Mouse (Mus musculus) A20 (cell line): ENCODE results near the gene Sirt2.

ENCODE experiments used
- DNase-seq: peaks from one replicate; pipeline ENCODE4 v3.0.0-alpha.2; 2011; ENCODE audit warnings: low read depth, low spot score

The Sirt2 gene

GRCm38 (mm10) chr7:28816201-28816600 is 49.7 kb downstream of the Sirt2 start:
- DNase-seq, result no peak

GRCm38 (mm10) chr7:28816920-28817319 is 50.4 kb downstream of the Sirt2 start:
- DNase-seq, result no peak

- no peak for DNase-seq
These were observed 51.0 kb downstream of the Sirt2 start for GRCm38 (mm10) chr7:28817524-28817923.

DNA sequence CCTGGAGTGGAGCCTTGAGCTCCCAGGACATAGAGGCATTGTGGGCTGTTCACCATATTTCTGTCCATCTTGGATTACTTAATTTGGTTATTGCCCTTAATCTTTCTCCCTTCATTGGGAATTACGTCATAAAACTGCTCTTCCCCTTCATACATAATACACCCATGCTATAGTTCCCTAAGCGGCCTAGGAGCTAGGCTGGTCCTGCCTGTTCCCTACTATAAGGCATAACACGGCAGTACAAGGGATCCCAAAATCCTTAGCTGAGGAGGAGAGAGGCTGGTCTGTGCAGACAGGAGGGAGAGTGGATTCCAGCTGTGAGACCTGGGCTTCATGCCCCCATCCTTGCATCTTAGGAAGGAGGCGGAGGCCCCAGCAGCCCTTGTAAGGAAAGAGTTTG is 51.4 kb downstream of the Sirt2 start:
- no peak for DNase-seq

DNA sequence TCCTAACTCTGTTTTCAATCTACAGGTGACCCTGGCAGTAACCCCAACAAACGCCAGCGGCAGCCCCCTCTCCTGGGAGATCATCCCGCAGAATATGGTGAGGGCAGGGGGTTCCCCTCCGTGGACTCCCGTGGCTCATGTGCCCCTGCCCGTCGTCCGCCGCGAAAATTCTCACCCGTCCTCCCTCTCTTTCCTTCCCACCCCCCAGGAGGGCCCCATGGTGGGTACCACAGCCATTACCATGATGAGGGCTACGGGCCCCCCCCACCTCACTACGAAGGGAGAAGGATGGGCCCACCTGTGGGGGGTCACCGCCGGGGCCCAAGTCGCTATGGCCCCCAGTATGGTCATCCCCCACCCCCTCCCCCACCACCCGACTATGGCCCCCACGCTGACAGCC is 51.9 kb downstream of the Sirt2 start:
- no peak for DNase-seq

DNA sequence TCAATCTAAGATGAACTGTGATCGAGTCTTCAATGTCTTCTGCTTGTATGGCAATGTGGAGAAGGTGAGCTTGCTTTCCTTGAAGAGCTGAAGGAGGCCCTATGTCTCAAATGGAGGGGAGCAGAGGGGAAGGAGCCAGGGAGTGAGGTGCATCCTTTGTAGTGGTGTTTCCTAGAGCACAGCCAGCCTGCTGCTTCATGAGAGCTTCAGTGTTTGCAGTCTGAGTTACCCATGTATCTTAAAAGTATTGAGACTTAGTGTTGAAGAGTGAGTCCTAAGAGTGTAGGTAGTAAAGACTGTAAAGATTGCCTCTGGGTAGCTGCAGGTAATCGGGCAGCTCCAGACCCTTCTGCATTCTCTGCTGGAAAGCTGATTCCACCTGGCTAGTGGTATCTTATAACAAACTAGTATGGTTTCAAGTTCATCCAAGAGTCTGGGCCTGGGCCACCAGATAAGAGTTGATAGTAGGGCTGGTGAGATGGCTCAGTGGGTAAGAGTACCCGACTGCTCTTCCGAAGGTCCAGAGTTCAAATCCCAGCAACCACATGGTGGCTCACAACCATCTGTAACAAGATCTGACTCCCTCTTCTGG is 52.4 kb downstream of the Sirt2 start:
- DNase-seq, result no peak

GRCm38 (mm10) chr7:28819571-28819970 is 53.0 kb downstream of the Sirt2 start:
- no peak for DNase-seq

DNA sequence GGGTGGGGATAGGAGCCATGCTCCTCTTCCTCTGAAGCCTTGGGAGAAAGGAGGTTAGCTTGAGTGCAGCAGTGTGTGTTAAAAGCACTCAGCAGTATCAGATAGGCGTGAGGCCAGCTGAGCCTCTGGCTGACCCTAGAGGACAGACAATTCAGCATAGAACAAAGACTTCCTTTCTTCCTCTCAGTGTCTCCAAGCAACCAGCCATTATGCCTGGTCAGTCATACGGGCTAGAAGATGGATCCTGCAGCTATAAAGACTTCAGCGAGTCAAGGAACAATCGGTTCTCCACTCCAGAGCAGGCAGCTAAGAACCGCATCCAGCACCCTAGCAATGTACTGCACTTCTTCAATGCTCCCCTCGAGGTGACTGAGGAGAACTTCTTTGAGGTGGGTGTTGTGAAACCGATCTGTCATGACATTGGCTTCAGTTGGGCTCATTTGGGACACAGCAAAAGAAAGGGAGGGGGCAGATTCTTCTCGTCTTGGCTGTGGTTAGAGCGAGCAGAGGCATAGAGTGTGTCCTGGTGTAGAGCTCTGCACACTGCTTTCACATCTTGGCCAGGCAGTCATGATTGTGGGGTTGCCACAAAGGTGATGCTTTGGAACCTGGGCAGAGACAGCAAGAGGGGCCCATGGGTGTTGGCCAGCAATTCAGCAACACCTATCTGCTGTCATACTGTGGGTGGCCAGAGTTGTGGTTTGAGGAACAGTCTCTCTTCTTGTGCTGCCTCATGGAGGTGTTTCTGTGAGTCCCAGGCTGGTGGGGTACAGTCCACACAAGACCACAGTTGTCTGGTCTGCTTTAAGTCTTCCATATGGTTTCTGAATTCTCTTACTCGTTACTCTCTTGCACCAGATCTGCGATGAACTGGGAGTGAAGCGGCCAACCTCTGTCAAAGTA is 54.1 kb downstream of the Sirt2 start:
- DNase-seq, result no peak

GRCm38 (mm10) chr7:28821261-28821831 is 54.8 kb downstream of the Sirt2 start:
- no peak for DNase-seq

DNA sequence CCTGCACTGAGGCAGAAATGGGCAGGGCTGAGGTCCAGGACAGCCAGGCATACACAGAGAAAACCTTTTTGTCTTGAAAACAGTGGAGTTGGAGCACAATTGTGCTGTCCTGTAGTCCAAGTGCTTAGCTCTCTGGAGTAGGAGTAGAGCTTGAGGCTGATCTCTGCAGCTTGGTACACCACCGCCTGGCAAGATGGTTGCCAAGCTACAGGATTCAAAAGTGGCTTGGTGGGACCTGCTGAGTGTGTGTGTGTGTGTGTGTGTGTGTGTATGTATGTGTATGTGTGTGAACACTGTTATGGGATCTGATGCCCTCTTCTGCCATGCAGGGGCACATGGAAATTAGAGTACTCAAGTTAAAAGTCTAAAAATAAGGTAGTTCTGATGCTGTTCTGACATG is 56.0 kb downstream of the Sirt2 start:
- no peak for DNase-seq

- DNase-seq, result peak; percentile 47
These were observed 56.7 kb downstream of the Sirt2 start for GRCm38 (mm10) chr7:28822993-28823903.

DNA sequence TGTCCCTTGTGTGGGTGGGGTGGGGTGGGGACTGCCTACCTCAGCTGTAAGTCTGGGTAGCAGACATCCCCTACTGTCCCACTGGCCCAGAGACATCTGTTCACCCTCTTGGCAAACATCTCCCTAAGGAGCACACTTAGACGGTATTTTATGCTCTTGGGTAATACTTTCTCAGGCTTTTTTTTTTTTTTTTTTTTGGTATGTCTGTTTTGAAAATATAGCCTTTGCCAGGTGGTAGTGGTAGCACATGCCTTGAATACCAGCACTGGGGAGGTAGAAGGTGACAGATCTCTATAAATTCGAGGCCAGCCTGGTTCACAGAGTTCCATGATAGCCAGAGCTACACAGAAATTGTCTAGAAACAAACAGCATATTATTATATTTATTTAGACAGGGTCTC is 57.4 kb downstream of the Sirt2 start:
- peak; percentile 37 for DNase-seq

- DNase-seq, result peak; percentile 92
These were observed 58.6 kb downstream of the Sirt2 start, which contains the start of gene Ech1 for GRCm38 (mm10) chr7:28824941-28825685. Gene Ech1 (plus strand): TSS chr7:28825217.

GRCm38 (mm10) chr7:28825686-28826401 is 59.3 kb downstream of the Sirt2 start:
- DNase-seq, result peak; percentile 76

DNA sequence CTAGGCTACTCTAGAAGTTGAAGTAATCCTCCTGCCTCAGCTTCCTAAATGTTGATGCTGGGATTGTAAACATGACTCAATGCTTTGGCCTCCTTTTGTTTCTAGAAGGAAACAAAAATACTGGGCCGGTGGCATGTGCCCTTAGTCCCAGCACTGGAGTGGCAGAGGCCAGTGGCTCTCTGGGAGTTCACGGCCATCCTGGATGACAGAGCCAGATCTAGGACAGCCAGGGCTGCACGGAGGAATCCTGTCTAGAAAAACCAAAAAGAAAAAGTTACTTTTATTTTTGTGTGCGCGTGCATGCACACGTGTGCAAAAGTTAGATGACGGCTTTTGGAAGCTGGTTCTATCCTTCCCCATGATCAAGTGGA is 59.9 kb downstream of the Sirt2 start:
- no peak for DNase-seq

DNA sequence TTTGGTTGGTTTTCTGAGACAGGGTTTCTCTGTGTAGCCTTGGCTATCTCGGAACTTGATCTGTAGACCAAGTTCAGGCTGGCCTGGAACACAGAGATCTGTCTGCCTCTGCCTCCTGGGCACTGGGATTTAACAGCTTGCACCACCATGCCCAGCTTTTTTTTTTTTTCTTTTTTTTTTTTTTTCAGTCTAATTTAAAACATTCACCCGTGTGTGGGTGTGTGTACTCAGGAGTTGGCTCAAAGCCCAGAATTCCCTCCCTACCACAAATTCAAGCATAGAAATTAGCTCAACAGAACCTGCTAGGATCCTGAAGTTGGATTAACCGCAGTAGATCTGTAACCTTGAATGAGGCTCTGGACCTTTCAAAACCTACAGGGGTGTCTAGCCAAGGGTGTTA is 60.8 kb downstream of the Sirt2 start:
- no peak for DNase-seq

DNA sequence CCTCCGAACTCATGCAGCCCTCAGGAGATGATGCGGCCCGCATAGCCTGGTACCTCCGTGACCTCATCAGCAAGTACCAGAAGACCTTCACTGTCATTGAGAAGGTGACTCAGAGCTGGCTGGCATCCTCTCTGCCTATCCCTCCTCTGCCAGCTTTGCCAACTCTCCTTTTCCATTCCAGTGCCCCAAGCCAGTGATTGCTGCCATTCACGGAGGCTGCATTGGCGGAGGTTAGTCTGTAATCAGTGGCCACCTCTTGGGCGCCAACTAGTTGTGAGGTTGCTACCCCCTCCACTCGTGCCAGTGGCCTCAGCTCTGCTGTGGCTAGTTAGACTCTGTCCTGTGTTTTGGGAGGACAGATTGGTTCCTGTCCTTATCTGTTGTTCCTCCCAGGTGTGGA is 63.3 kb downstream of the Sirt2 start:
- DNase-seq, result no peak

DNA sequence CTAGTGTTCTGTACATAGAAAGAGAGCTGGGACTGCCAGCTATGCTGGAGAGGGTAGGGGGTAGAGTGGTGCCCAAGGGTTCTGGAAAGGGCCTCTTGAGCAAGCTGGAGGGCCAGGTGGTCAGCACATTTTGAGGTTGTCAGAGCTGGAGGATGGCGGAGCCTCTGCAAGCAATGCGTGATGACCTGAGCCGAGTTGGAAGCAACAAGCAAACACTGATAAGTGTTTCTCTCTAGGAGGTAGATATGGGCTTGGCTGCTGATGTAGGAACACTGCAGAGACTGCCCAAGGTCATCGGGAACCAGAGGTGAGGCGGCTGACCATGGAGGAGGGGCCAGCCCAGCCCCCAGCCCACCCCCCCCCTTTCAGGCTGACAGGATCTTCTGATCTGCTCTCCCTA is 64.4 kb downstream of the Sirt2 start:
- no peak for DNase-seq

- DNase-seq, result no peak
These were observed 65.0 kb downstream of the Sirt2 start for GRCm38 (mm10) chr7:28831411-28832125.

DNA sequence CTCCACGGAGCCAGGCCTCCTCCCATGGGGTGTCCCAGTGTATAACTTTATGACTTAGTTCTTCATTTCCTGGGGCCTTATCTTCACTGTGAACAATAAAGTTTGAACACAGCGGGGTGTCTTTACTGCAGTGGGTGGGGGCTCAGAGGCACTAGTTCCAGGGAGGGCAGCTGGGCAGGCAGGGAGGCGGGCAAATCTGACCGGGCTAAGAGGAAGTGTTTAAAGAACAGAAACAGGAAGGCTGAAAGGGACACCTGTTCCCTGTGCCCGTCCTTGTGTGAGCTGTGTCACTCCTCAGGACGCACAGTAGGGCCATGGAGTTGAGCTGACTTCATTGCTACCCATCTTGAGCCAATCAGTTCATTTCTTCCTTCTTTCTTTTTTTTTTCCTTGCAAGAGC is 65.6 kb downstream of the Sirt2 start:
- peak; percentile 83 for DNase-seq
